Comparison of ENCODE assay signal across 9 mouse cellular contexts in the genomic region with DNA sequence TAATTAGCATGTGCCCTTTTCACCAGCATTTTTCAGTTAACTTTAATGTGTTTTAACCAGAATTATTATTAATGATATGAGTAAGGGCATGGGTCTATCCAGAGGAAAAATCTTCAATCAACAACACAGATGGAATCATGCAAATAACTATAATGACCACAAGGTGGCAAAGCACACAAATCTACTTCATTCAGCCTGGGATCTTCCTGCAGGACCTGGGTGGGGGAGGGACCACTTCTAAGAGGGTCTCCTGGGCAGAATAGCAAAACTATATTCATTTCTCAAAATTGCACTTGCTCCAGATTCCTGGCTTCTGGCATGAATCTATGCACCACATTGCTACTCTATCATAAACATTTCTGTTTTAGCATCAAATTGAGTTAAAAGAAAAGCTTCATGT.
DNase-seq lines count a peak whose midpoint lies in the region; ATAC-seq and TF ChIP-seq lines count a peak whose summit lies in the region.
"Had no signal": no experiment of that assay in that cellular context is flagged by ENCODE, and none has a peak within 500 bp of the region (broad histone marks: within the 10 kb centered on the region; RNA-seq: fewer than 3 reads in every experiment).

No protein-coding gene starts in this region.

- peak; percentile 69; the same call in 1 of the 2 replicates for ATAC-seq in midbrain, embryonic 15.5 days (replicated peaks)
- ATAC-seq: liver, embryonic 12.5 days had no signal

- no peaks in the 10 kb centered on the region for H3K79me2 ChIP-seq in heart, adult 2 months (replicated peaks; ENCODE audit: control insufficient read depth, insufficient read depth, low read length)

- DNase-seq in heart, adult 2 months: no peak
- no peak for DNase-seq in heart, adult 9 months (ENCODE audit: low spot score in 2 of 2)
- no peak for DNase-seq in lung, adult 2 months
- no peak for DNase-seq in lung, postnatal 25 days (ENCODE audit: low spot score)
- DNase-seq in embryo, embryonic 10.5 days (ENCODE audit: low spot score): peak; percentile 62
- DNase-seq in yolk sac, embryonic 10.5 days (ENCODE audit: low spot score): no peak
- DNase-seq in cerebellum, postnatal 36 days: no peak

- no peaks in the 10 kb centered on the region for H3K36me3 ChIP-seq in heart, adult 2 months (ENCODE audit: control insufficient read depth, insufficient read depth, low read length)
- no peaks in the 10 kb centered on the region for H3K36me3 ChIP-seq in midbrain, embryonic 15.5 days (replicated peaks)
- H3K36me3 ChIP-seq: liver, embryonic 12.5 days had no signal

- no peaks in the 10 kb centered on the region for H3K27me3 ChIP-seq in heart, adult 2 months (ENCODE audit: control insufficient read depth, insufficient read depth, low read length)
- H3K27me3 ChIP-seq in midbrain, embryonic 15.5 days (replicated peaks): no peaks in the 10 kb centered on the region
- H3K27me3 ChIP-seq: liver, embryonic 12.5 days had no signal

- H3K4me2 ChIP-seq in midbrain, embryonic 15.5 days: no peak overlapping the region
- H3K4me2 ChIP-seq: liver, embryonic 12.5 days had no signal

- no peak overlapping the region for H3K9ac ChIP-seq in heart, adult 2 months (ENCODE audit: low read depth, low read length)
- H3K9ac ChIP-seq in midbrain, embryonic 15.5 days: no peak overlapping the region
- H3K9ac ChIP-seq: liver, embryonic 12.5 days had no signal

- no peaks in the 10 kb centered on the region for H3K9me3 ChIP-seq in midbrain, embryonic 15.5 days
- H3K9me3 ChIP-seq: liver, embryonic 12.5 days had no signal

- no peak for TF ChIP-seq POLR2A in heart, adult 2 months (IDR thresholded peaks at IDR 0.05; ENCODE audit: insufficient read depth, low read depth, low read length)
- no peak for TF ChIP-seq POLR2A in lung, adult 2 months (IDR thresholded peaks at IDR 0.05; ENCODE audit: borderline replicate concordance, extremely low read depth, low read depth, low read length)

- no peaks in the 10 kb centered on the region for H3K4me1 ChIP-seq in heart, adult 2 months (ENCODE audit: control insufficient read depth, insufficient read depth, low read length)
- no peaks in the 10 kb centered on the region for H3K4me1 ChIP-seq in lung, adult 2 months (ENCODE audit: control insufficient read depth, insufficient read depth, low read length)
- no peaks in the 10 kb centered on the region for H3K4me1 ChIP-seq in midbrain, embryonic 15.5 days
- H3K4me1 ChIP-seq: liver, embryonic 12.5 days had no signal

- intact Hi-C loops in heart, adult 2 months (cut with DNase I): loop anchor here (2.0 to 10.0 kb wide), 3 partner anchors 382 to 870 kb away; no protein-coding TSS in a partner anchor

- H3K4me3 ChIP-seq in heart, adult 2 months: no peak overlapping the region
- H3K4me3 ChIP-seq in lung, adult 2 months (replicated peaks; ENCODE audit: extremely low read depth, low read depth, low read length): no peak overlapping the region
- H3K4me3 ChIP-seq in midbrain, embryonic 15.5 days: no peak overlapping the region
- H3K4me3 ChIP-seq: liver, embryonic 12.5 days had no signal

- TF ChIP-seq EP300 in heart, adult 2 months (IDR thresholded peaks at IDR 0.05; ENCODE audit: insufficient read depth, low read depth, low read length): no peak

- no peak overlapping the region for H3K27ac ChIP-seq in heart, adult 2 months
- no peak overlapping the region for H3K27ac ChIP-seq in midbrain, embryonic 15.5 days
- H3K27ac ChIP-seq: liver, embryonic 12.5 days had no signal

- peak; percentile 73 for TF ChIP-seq CTCF in heart, adult 2 months (IDR thresholded peaks at IDR 0.05)
- TF ChIP-seq CTCF in lung, adult 2 months (IDR thresholded peaks at IDR 0.05; ENCODE audit: insufficient read depth, low read length): peak; percentile 21; the same call in 1 of the 2 replicates
